Mouse (Mus musculus): ENCODE measurements around the gene Cfi. TPM values are rescaled to one million over a fixed set of nuclear protein-coding genes. Genes with fewer than 3 reads are reported as not detected.
A peak's percentile ranks its signal among the peaks of the same experiment; 100 is the strongest.

Cfi gene
- total and polyA plus RNA-seq, 3 experiments: not detected

- no peaks in the 10 kb centered on the region for H3K27me3 ChIP-seq (ENCODE audit: insufficient read depth, low read length)
- peaks cover 50% of the 10 kb centered on the region for H3K36me3 ChIP-seq (replicated peaks)
- peaks cover 40% of the 10 kb centered on the region for H3K4me1 ChIP-seq (ENCODE audit: insufficient read depth, low read depth, low read length)
Observed at GRCm38 (mm10) chr3:129903866-129904265, 68.2 kb downstream of the Cfi start.

DNA sequence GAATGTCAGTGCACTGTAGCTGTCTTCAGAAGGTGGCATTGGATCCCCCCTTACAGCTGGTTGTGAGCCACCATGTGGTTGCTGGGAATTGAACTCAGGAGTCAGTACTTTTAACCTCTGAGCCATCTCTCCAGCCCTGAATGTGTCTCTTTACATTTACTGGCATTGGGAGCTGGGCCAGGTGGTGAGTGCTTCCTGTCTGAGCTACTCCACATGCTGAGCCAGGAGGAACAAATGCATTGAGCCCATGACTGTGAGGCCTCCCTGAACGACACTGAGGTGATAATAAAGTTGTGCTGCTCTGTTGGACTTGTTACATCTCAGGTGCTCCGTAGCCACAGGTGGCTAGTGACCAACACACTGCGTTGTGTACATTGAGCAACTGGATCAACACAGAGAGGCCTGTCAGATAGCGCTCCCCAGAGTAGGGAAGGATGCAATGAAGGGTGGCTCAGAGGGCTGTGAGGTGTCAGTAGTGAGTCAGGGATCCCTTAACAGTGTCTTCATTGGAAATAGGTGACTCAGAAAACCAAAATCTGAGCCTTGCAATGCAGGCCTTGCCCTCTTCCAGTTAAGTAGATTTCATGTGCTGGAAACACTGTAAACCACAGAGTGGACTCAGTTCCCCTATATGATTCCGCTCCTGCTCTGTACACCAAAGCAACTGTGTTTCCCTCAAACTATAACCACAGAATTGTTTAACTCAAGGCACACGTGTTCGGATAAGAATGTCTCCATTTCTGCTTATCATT is 68.9 kb downstream of the Cfi start:
- TF ChIP-seq GATA2 (IDR thresholded peaks at IDR 0.05; ENCODE audit: borderline replicate concordance, low read depth, low read length) (no peak), CTCF (IDR thresholded peaks at IDR 0.05; ENCODE audit: low read depth, low read length) (no peak), GATA1 (IDR thresholded peaks at IDR 0.05; ENCODE audit: borderline replicate concordance, low read length) (no peak), POLR2AphosphoS5 (IDR thresholded peaks at IDR 0.05; ENCODE audit: insufficient replicate concordance, low read depth, low read length) (no peak), TAL1 (conservative IDR thresholded peaks at IDR 0.05; ENCODE audit: low read depth, low read length) (no peak)
- Histone ChIP-seq H3K4me1 (ENCODE audit: insufficient read depth, low read depth, low read length) (peaks cover 38% of the 10 kb centered on the region), H3K27me3 (ENCODE audit: insufficient read depth, low read length) (no peaks in the 10 kb centered on the region), H3K36me3 (replicated peaks) (peaks cover 54% of the 10 kb centered on the region), H3K4me3 (ENCODE audit: low read depth, low read length) (no peak overlapping the region), H3K9me3 (replicated peaks) (no peaks in the 10 kb centered on the region)
- ATAC-seq (ENCODE audit: extremely low read depth, insufficient number of reproducible peaks, low FRiP score, poor library complexity, severe bottlenecking) (no peak), DNase-seq (ENCODE audit: low spot score) (no peak)

More at GRCm38 (mm10) chr3:129903866-129904265, 68.2 kb downstream of the Cfi start:
- Histone ChIP-seq H3K9me3 (replicated peaks) (no peaks in the 10 kb centered on the region), H3K4me3 (ENCODE audit: low read depth, low read length) (no peak overlapping the region)
- DNase-seq (ENCODE audit: low spot score) (no peak), ATAC-seq (ENCODE audit: extremely low read depth, insufficient number of reproducible peaks, low FRiP score, poor library complexity, severe bottlenecking) (no peak)
- TF ChIP-seq GATA1 (IDR thresholded peaks at IDR 0.05; ENCODE audit: borderline replicate concordance, low read length): no peak
- no peak for TF ChIP-seq CTCF (IDR thresholded peaks at IDR 0.05; ENCODE audit: low read depth, low read length)
- no peak for TF ChIP-seq TAL1 (conservative IDR thresholded peaks at IDR 0.05; ENCODE audit: low read depth, low read length)
- no peak for TF ChIP-seq POLR2AphosphoS5 (IDR thresholded peaks at IDR 0.05; ENCODE audit: insufficient replicate concordance, low read depth, low read length)
- no peak for TF ChIP-seq GATA2 (IDR thresholded peaks at IDR 0.05; ENCODE audit: borderline replicate concordance, low read depth, low read length)

DNA sequence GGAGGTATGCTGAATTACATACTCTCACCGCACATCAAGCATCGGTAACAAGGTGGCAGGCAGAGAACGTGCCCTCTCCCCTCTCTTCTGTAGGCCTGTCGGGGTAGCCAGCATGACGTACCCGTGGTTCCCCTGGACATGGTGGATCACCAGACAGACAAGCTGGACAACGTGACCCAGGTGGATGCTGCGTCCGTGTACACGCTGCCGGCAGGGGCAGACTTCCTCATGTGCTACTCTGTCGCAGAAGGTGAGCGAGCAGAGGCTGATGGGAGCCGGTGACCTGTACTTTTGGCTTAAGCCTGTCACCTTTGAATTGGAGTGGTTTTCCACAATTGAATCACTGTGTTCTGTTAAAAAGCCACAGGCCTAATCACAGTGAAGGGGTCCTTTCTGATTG is 76.3 kb downstream of the Cfi start:
- no peak for DNase-seq (ENCODE audit: low spot score)
- H3K27me3 ChIP-seq (ENCODE audit: insufficient read depth, low read length): no peaks in the 10 kb centered on the region
- ATAC-seq (ENCODE audit: extremely low read depth, insufficient number of reproducible peaks, low FRiP score, poor library complexity, severe bottlenecking): no peak
- peaks cover 80% of the 10 kb centered on the region for H3K36me3 ChIP-seq (replicated peaks)
- no peaks in the 10 kb centered on the region for H3K9me3 ChIP-seq (replicated peaks)
- H3K4me3 ChIP-seq (ENCODE audit: low read depth, low read length): no peak overlapping the region
- no peak for TF ChIP-seq TAL1 (conservative IDR thresholded peaks at IDR 0.05; ENCODE audit: low read depth, low read length)
- TF ChIP-seq GATA2 (IDR thresholded peaks at IDR 0.05; ENCODE audit: borderline replicate concordance, low read depth, low read length): no peak
- no peaks in the 10 kb centered on the region for H3K4me1 ChIP-seq (ENCODE audit: insufficient read depth, low read depth, low read length)

DNA sequence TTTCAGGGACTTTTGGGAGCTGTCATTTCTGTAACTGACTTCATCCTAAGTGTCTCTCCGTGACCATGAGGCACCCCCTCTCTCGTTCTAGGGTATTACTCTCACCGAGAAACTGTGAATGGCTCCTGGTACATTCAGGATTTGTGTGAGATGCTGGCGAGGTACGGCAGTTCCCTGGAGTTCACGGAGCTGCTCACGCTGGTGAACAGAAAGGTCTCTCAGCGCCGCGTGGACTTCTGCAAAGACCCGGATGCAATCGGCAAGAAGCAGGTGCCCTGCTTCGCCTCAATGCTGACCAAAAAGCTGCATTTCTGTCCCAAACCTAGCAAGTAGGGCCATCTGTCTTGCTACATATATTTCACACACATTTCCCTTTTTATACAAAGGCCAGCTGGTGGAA is 77.6 kb downstream of the Cfi start:
- H3K36me3 ChIP-seq (replicated peaks): peaks cover 71% of the 10 kb centered on the region
- H3K4me3 ChIP-seq (ENCODE audit: low read depth, low read length): no peak overlapping the region
- H3K27me3 ChIP-seq (ENCODE audit: insufficient read depth, low read length): no peaks in the 10 kb centered on the region
- no peak for DNase-seq (ENCODE audit: low spot score)
- ATAC-seq (ENCODE audit: extremely low read depth, insufficient number of reproducible peaks, low FRiP score, poor library complexity, severe bottlenecking): no peak
- no peak for TF ChIP-seq TAL1 (conservative IDR thresholded peaks at IDR 0.05; ENCODE audit: low read depth, low read length)
- H3K9me3 ChIP-seq (replicated peaks): no peaks in the 10 kb centered on the region
- no peaks in the 10 kb centered on the region for H3K4me1 ChIP-seq (ENCODE audit: insufficient read depth, low read depth, low read length)

GRCm38 (mm10) chr3:129917424-129917823 is 81.7 kb downstream of the Cfi start:
- Histone ChIP-seq H3K27me3 (ENCODE audit: insufficient read depth, low read length) (no peaks in the 10 kb centered on the region), H3K36me3 (replicated peaks) (peaks cover 33% of the 10 kb centered on the region), H3K4me1 (ENCODE audit: insufficient read depth, low read depth, low read length) (no peaks in the 10 kb centered on the region), H3K9me3 (replicated peaks) (no peaks in the 10 kb centered on the region), H3K4me3 (ENCODE audit: low read depth, low read length) (no peak overlapping the region)
- DNase-seq (ENCODE audit: low spot score): no peak
- TF ChIP-seq TAL1 (conservative IDR thresholded peaks at IDR 0.05; ENCODE audit: low read depth, low read length): no peak
- TF ChIP-seq GATA2 (IDR thresholded peaks at IDR 0.05; ENCODE audit: borderline replicate concordance, low read depth, low read length): no peak
- no peak for TF ChIP-seq CTCF (IDR thresholded peaks at IDR 0.05; ENCODE audit: low read depth, low read length)
- TF ChIP-seq GATA1 (IDR thresholded peaks at IDR 0.05; ENCODE audit: borderline replicate concordance, low read length): no peak
- TF ChIP-seq POLR2AphosphoS5 (IDR thresholded peaks at IDR 0.05; ENCODE audit: insufficient replicate concordance, low read depth, low read length): no peak
- no peak for ATAC-seq (ENCODE audit: extremely low read depth, insufficient number of reproducible peaks, low FRiP score, poor library complexity, severe bottlenecking)

- H3K27me3 ChIP-seq (ENCODE audit: insufficient read depth, low read length): no peaks in the 10 kb centered on the region
- H3K9me3 ChIP-seq (replicated peaks): no peaks in the 10 kb centered on the region
- ATAC-seq (ENCODE audit: extremely low read depth, insufficient number of reproducible peaks, low FRiP score, poor library complexity, severe bottlenecking) (0 out of 2 replicates have a peak, but pooled peaks have one; percentile 34), DNase-seq (ENCODE audit: low spot score) (no peak)
- H3K4me3 ChIP-seq (ENCODE audit: low read depth, low read length): no peak overlapping the region
- TF ChIP-seq TAL1 (conservative IDR thresholded peaks at IDR 0.05; ENCODE audit: low read depth, low read length) (no peak), CTCF (IDR thresholded peaks at IDR 0.05; ENCODE audit: low read depth, low read length) (peak; percentile 26; the same call in 1 of the 2 replicates)
- no peaks in the 10 kb centered on the region for H3K4me1 ChIP-seq (ENCODE audit: insufficient read depth, low read depth, low read length)
- H3K36me3 ChIP-seq (replicated peaks): peaks cover 23% of the 10 kb centered on the region
Observed at GRCm38 (mm10) chr3:129918434-129918833, 82.8 kb downstream of the Cfi start.

DNA sequence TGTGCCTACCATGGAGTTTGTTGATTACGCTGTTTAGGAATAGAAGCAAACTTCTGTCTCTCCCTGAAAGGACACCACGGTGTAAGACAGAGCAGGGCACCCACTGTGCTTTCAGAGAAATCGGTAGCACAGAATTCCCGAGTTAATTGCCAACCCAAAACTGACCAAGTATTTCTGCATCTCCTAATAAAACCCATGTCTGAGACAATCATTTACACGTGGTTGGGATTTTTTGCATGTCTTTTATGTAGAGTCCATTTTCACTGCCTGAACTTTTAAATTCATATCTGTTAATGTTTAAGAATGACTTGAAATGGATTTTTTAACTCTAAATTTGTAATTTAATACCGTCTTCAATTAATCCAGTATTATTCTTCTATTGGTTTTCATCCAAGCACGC is 87.9 kb downstream of the Cfi start:
- TF ChIP-seq POLR2AphosphoS5 (IDR thresholded peaks at IDR 0.05; ENCODE audit: insufficient replicate concordance, low read depth, low read length) (no peak), GATA1 (IDR thresholded peaks at IDR 0.05; ENCODE audit: borderline replicate concordance, low read length) (no peak)
- no peaks in the 10 kb centered on the region for H3K36me3 ChIP-seq (replicated peaks)

More for the DNA sequence above, 87.9 kb downstream of the Cfi start:
- no peaks in the 10 kb centered on the region for H3K9me3 ChIP-seq (replicated peaks)
- peaks cover 6% of the 10 kb centered on the region; the same call in 1 of the 2 replicates for H3K27me3 ChIP-seq (ENCODE audit: insufficient read depth, low read length)
- no peaks in the 10 kb centered on the region for H3K4me1 ChIP-seq (ENCODE audit: insufficient read depth, low read depth, low read length)
- ATAC-seq (ENCODE audit: extremely low read depth, insufficient number of reproducible peaks, low FRiP score, poor library complexity, severe bottlenecking) (no peak), DNase-seq (ENCODE audit: low spot score) (no peak)
- H3K4me3 ChIP-seq (ENCODE audit: low read depth, low read length): no peak overlapping the region

Other genes with a start within 250 kb of the Cfi start
- gene Egf, start 80.6 kb upstream of the Cfi start, total RNA-seq (2014; fragmentation: Nextera tagmentation): 2.8 and 4.7 TPM in 2 replicates
- 2.4 and 2.6 TPM in 2 replicates for gene Egf, start 80.6 kb upstream of the Cfi start, total RNA-seq (2017)
- 1.3 and 1.8 TPM in 2 replicates for gene Egf, start 80.6 kb upstream of the Cfi start, polyA plus RNA-seq (2012)
- gene Lrit3, start 31.9 kb upstream of the Cfi start, total RNA-seq (2014; fragmentation: Nextera tagmentation): not detected in 2 replicates
- gene Lrit3, start 31.9 kb upstream of the Cfi start, total RNA-seq (2017): 0.06 and 0.11 TPM in 2 replicates
- gene Lrit3, start 31.9 kb upstream of the Cfi start, polyA plus RNA-seq (2012): not detected in 2 replicates
- gene Rrh, start 13.3 kb upstream of the Cfi start, total RNA-seq (2014; fragmentation: Nextera tagmentation): 0.53 and 0.83 TPM in 2 replicates
- 1.0 and 1.1 TPM in 2 replicates for gene Rrh, start 13.3 kb upstream of the Cfi start, total RNA-seq (2017)
- not detected in 2 replicates for gene Rrh, start 13.3 kb upstream of the Cfi start, polyA plus RNA-seq (2012)
- gene Gar1, start 4.5 kb upstream of the Cfi start, total RNA-seq (2014; fragmentation: Nextera tagmentation): 87.1 and 91.2 TPM in 2 replicates
- 34.3 and 42.5 TPM in 2 replicates for gene Gar1, start 4.5 kb upstream of the Cfi start, total RNA-seq (2017)
- 141 and 148 TPM in 2 replicates for gene Gar1, start 4.5 kb upstream of the Cfi start, polyA plus RNA-seq (2012)
- gene Pla2g12a, start 42.7 kb downstream of the Cfi start, total RNA-seq (2014; fragmentation: Nextera tagmentation): 40.8 and 45.9 TPM in 2 replicates
- gene Pla2g12a, start 42.7 kb downstream of the Cfi start, total RNA-seq (2017): 77.4 and 97.4 TPM in 2 replicates
- gene Pla2g12a, start 42.7 kb downstream of the Cfi start, polyA plus RNA-seq (2012): 145 and 196 TPM in 2 replicates
- 57.4 and 63.1 TPM in 2 replicates for gene Casp6, start 65.5 kb downstream of the Cfi start, total RNA-seq (2014; fragmentation: Nextera tagmentation)
- 37.3 TPM in 2 replicates for gene Casp6, start 65.5 kb downstream of the Cfi start, total RNA-seq (2017)
- 23.2 and 27.5 TPM in 2 replicates for gene Casp6, start 65.5 kb downstream of the Cfi start, polyA plus RNA-seq (2012)
- gene Mcub, start 134.3 kb downstream of the Cfi start, total RNA-seq (2014; fragmentation: Nextera tagmentation): not detected in 2 replicates
- gene Mcub, start 134.3 kb downstream of the Cfi start, total RNA-seq (2017): not detected in 2 replicates
- not detected in 2 replicates for gene Mcub, start 134.3 kb downstream of the Cfi start, polyA plus RNA-seq (2012)
- gene Sec24b, start 225.7 kb downstream of the Cfi start, total RNA-seq (2014; fragmentation: Nextera tagmentation): 64.9 and 70.3 TPM in 2 replicates
- 27.9 and 28.8 TPM in 2 replicates for gene Sec24b, start 225.7 kb downstream of the Cfi start, total RNA-seq (2017)
- 96.0 and 98.5 TPM in 2 replicates for gene Sec24b, start 225.7 kb downstream of the Cfi start, polyA plus RNA-seq (2012)

Measured in G1E (cell line).